Mouse (Mus musculus): ENCODE results near the gene Ctc1. TPM values are rescaled to one million over a fixed set of nuclear protein-coding genes. Genes with fewer than 3 reads are reported as not detected.
"Not testable (repeated sequence)": the region's sequence is repeated elsewhere in the genome, so short reads cannot be mapped to it uniquely, and the experiment has no call there.

Gene Ctc1
- polyA plus RNA-seq, 1 experiment = 35.0 TPM

DNA sequence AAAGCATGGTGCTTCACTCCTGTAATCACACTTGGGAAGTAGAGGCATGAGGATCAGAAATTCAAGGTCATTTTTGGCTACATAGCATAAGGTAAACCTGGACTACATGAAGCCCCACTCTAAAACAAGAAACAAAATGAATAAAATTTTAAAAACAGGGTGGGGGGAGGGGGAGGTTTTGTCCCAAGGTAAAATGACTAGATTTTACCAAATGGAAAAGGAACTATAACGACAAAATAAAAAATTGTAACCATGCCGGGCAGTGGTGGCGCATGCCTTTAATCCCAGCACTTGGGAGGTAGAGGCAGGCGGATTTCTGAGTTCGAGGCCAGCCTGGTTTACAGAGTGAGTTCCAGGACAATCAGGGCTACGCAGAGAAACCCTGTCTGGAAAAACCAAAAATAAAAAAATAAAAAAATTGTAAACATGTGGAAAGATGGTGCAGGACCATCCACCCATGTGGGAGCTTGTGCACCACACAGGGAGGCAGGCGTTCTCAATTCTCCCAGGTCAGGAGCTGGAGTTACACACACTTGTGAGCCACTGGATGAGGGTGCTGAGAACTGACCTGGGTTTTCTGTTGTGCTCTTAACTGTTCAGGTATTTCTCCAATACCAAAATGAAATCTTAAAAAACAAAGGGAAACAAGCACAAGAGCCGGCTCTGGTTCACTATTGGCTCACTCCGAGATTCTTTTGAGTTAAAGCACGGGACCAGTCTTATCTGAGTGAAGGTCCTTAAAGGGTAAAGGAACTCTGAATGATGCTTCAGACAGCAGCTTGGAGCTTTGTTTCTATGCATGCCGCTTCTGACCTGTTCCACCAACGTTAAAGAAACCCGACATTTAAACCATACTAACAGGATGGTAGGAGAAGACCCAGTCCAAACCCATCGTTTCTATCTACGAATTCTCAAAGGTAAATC lies 5.0 kb upstream of the Ctc1 start:
- Histone ChIP-seq H3K4me3 (ENCODE audit: insufficient read depth, poor library complexity, severe bottlenecking) (no peak overlapping the region), H3K27me3 (ENCODE audit: control insufficient read depth, insufficient read depth, insufficient read length) (no peaks in the 10 kb centered on the region), H3K79me3 (ENCODE audit: low read depth) (peaks cover 25% of the 10 kb centered on the region), H3K36me3 (ENCODE audit: control insufficient read depth, insufficient read depth) (peaks cover 8% of the 10 kb centered on the region), H3ac (ENCODE audit: control insufficient read depth, insufficient read length, low read depth) (no peak overlapping the region), H3K79me2 (ENCODE audit: control insufficient read depth, insufficient read depth) (peaks cover 28% of the 10 kb centered on the region)
- TF ChIP-seq CEBPB (IDR thresholded peaks at IDR 0.05; ENCODE audit: low read depth) = no peak
- TF ChIP-seq MYOG (IDR thresholded peaks at IDR 0.05; ENCODE audit: control insufficient read depth, extremely low read depth, insufficient read length) = no peak
- no peak for TF ChIP-seq USF1 (IDR thresholded peaks at IDR 0.05; ENCODE audit: low read depth)
- TF ChIP-seq MAX (IDR thresholded peaks at IDR 0.05) = no peak
- TF ChIP-seq MYOD1 (IDR thresholded peaks at IDR 0.05; ENCODE audit: control insufficient read depth, insufficient read length, low read depth) = no peak
- no peak for TF ChIP-seq CTCF (IDR thresholded peaks at IDR 0.05; ENCODE audit: control insufficient read depth, insufficient read depth, insufficient read length)
- TF ChIP-seq FOSL1 (IDR thresholded peaks at IDR 0.05; ENCODE audit: insufficient read depth, low read length, poor library complexity, severe bottlenecking) = no peak

DNA sequence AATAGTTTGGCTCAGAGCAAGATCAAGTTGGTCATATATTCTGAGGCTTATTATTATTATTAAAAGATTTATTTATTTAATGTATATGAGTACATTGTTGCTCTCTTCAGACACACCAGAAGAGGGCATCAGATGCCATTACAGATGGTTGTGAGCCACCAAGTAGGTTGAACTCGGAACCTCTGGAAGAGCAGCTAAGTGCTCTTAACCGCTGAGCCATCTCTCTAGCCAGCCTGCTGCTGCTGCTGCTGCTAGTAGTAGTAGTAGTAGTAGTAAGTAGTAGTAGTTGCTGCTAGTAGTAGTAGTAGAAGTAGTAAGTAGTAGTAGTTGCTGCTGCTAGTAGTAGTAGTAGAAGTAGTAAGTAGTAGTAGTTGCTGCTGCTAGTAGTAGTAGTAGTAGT lies 4.3 kb upstream of the Ctc1 start:
- peaks cover 21% of the 10 kb centered on the region for H3K79me3 ChIP-seq (ENCODE audit: low read depth)
- not testable (repeated sequence) for H3K36me3 ChIP-seq (ENCODE audit: control insufficient read depth, insufficient read depth); H3ac ChIP-seq (ENCODE audit: control insufficient read depth, insufficient read length, low read depth); H3K27me3 ChIP-seq (ENCODE audit: control insufficient read depth, insufficient read depth, insufficient read length)
- H3K79me2 ChIP-seq (ENCODE audit: control insufficient read depth, insufficient read depth) = peaks cover 24% of the 10 kb centered on the region
- H3K4me3 ChIP-seq (ENCODE audit: insufficient read depth, poor library complexity, severe bottlenecking) = peak overlapping the region; percentile 37

DNA sequence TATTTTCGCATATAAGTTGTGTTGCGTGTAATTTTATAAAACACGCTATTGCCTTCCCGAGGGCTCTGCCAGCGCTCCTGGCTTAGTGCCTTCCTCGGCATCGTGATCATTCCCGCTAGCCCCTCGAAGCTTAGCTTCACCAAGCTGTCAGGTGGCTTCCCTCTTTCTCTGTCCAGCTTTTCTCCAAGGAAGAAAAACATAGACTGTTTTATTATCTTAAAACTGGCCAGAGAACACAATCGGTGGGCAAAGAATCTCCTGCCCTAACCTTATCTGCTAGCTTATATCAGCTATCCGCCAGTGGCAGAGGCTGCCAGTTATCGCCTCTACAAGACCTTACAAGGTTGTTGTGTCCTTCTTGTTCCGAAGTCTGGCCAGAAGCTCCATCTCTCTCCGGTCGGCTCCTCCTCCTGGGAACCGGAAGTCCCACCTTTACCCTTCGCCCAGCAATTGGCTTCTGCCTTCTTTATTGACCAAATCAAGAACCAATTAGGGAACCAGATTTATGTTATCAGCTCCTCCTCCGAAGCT lies 3.6 kb upstream of the Ctc1 start:
- H3K4me3 ChIP-seq (ENCODE audit: insufficient read depth, poor library complexity, severe bottlenecking) = peak overlapping the region; percentile 37
- peaks cover 21% of the 10 kb centered on the region for H3K79me3 ChIP-seq (ENCODE audit: low read depth)
- peaks cover 24% of the 10 kb centered on the region for H3K79me2 ChIP-seq (ENCODE audit: control insufficient read depth, insufficient read depth)
- TF ChIP-seq CEBPB (IDR thresholded peaks at IDR 0.05; ENCODE audit: low read depth) (no peak), MAX (IDR thresholded peaks at IDR 0.05) (peak; percentile 42)
- H3K36me3 ChIP-seq (ENCODE audit: control insufficient read depth, insufficient read depth) = no peaks in the 10 kb centered on the region
- no peaks in the 10 kb centered on the region for H3K27me3 ChIP-seq (ENCODE audit: control insufficient read depth, insufficient read depth, insufficient read length)
- peak overlapping the region; percentile 79 for H3ac ChIP-seq (ENCODE audit: control insufficient read depth, insufficient read length, low read depth)

DNA sequence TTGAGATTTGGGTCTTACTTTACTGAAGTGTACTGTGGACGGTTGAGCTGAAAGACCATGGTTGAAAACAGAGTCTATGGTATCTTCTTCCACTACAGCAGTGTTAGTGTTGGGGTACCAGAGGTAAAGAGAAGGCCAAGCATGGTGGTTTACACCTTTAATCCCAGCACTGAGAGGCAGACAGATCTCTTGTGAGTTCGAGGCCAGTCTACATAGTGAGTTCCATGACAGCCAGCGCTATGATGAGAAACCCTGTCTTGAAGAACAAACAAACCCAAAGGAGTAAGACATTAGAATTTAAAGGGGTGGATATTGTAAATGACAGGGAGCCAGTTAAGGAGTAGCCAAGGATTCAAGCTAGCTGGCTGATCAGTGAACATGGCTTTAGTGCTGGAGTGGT lies 1.0 kb downstream of the Ctc1 start:
- TF ChIP-seq CTCF (IDR thresholded peaks at IDR 0.05; ENCODE audit: control insufficient read depth, insufficient read depth, insufficient read length) (no peak), CEBPB (IDR thresholded peaks at IDR 0.05; ENCODE audit: low read depth) (no peak), FOSL1 (IDR thresholded peaks at IDR 0.05; ENCODE audit: insufficient read depth, low read length, poor library complexity, severe bottlenecking) (no peak), USF1 (IDR thresholded peaks at IDR 0.05; ENCODE audit: low read depth) (no peak), MYOD1 (IDR thresholded peaks at IDR 0.05; ENCODE audit: control insufficient read depth, insufficient read length, low read depth) (no peak), MAX (IDR thresholded peaks at IDR 0.05) (no peak), MYOG (IDR thresholded peaks at IDR 0.05; ENCODE audit: control insufficient read depth, extremely low read depth, insufficient read length) (no peak)
- H3K79me2 ChIP-seq (ENCODE audit: control insufficient read depth, insufficient read depth) = peaks cover 43% of the 10 kb centered on the region

DNA sequence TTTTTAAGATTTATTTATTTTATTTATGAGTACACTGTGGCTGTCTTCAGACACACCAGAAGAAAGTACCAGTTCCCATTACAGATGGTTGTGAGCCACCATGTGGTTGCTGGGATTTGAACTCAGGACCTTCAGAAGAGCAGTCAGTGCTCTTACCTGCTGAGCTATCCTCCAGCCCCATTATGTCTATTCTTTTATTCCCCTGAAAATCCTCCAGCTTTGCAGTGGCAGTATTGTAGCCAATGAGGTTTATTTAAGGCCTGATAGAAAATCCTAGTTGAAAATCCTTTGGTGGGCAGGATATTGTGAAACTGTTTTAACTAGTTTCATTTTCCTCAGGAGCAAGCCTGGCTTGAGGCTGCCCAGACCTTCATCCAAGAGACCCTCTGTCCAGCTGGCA lies 5.0 kb downstream of the Ctc1 start:
- peaks cover 15% of the 10 kb centered on the region for H3K79me3 ChIP-seq (ENCODE audit: low read depth)
- no peak overlapping the region for H3K4me3 ChIP-seq (ENCODE audit: insufficient read depth, poor library complexity, severe bottlenecking)
- TF ChIP-seq CTCF (IDR thresholded peaks at IDR 0.05; ENCODE audit: control insufficient read depth, insufficient read depth, insufficient read length) (no peak), FOSL1 (IDR thresholded peaks at IDR 0.05; ENCODE audit: insufficient read depth, low read length, poor library complexity, severe bottlenecking) (no peak), MYOD1 (IDR thresholded peaks at IDR 0.05; ENCODE audit: control insufficient read depth, insufficient read length, low read depth) (no peak), MAX (IDR thresholded peaks at IDR 0.05) (no peak), MYOG (IDR thresholded peaks at IDR 0.05; ENCODE audit: control insufficient read depth, extremely low read depth, insufficient read length) (no peak)
- H3ac ChIP-seq (ENCODE audit: control insufficient read depth, insufficient read length, low read depth) = no peak overlapping the region
- peaks cover 43% of the 10 kb centered on the region for H3K79me2 ChIP-seq (ENCODE audit: control insufficient read depth, insufficient read depth)
- no peaks in the 10 kb centered on the region for H3K27me3 ChIP-seq (ENCODE audit: control insufficient read depth, insufficient read depth, insufficient read length)
- peaks cover 48% of the 10 kb centered on the region for H3K36me3 ChIP-seq (ENCODE audit: control insufficient read depth, insufficient read depth)

More for the DNA sequence above, 1.0 kb downstream of the Ctc1 start:
- Histone ChIP-seq H3ac (ENCODE audit: control insufficient read depth, insufficient read length, low read depth) (peak overlapping the region; percentile 79), H3K4me3 (ENCODE audit: insufficient read depth, poor library complexity, severe bottlenecking) (peak overlapping the region; percentile 55), H3K27me3 (ENCODE audit: control insufficient read depth, insufficient read depth, insufficient read length) (no peaks in the 10 kb centered on the region), H3K79me3 (ENCODE audit: low read depth) (peaks cover 15% of the 10 kb centered on the region), H3K36me3 (ENCODE audit: control insufficient read depth, insufficient read depth) (peaks cover 9% of the 10 kb centered on the region)

DNA sequence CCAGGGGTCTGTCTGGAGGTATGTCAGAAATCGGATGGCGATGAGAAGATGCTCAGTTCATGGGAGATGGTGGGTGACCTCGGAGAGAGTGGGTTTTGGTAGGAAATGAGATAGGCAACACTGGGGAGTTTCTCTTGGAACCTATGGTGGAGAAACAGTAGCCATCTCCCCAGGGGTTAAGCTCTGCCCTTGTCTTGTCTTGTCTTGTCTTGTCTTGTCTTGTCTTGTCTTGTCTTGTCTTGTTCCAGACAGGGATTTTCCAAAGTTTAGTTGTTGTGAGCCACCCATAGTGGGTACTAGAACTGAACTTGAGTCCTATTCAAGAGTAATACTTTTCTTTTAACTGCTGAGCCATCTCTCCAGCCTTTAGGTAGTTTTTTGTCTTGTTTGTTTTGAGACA lies 10.9 kb downstream of the Ctc1 start:
- H3K4me3 ChIP-seq (ENCODE audit: insufficient read depth, poor library complexity, severe bottlenecking) = no peak overlapping the region
- H3K79me3 ChIP-seq (ENCODE audit: low read depth) = no peaks in the 10 kb centered on the region
- no peak overlapping the region for H3ac ChIP-seq (ENCODE audit: control insufficient read depth, insufficient read length, low read depth)
- H3K27me3 ChIP-seq (ENCODE audit: control insufficient read depth, insufficient read depth, insufficient read length) = no peaks in the 10 kb centered on the region
- peaks cover 100% of the 10 kb centered on the region for H3K36me3 ChIP-seq (ENCODE audit: control insufficient read depth, insufficient read depth)
- TF ChIP-seq USF1 (IDR thresholded peaks at IDR 0.05; ENCODE audit: low read depth) (no peak), CTCF (IDR thresholded peaks at IDR 0.05; ENCODE audit: control insufficient read depth, insufficient read depth, insufficient read length) (no peak), FOSL1 (IDR thresholded peaks at IDR 0.05; ENCODE audit: insufficient read depth, low read length, poor library complexity, severe bottlenecking) (no peak), MYOD1 (IDR thresholded peaks at IDR 0.05; ENCODE audit: control insufficient read depth, insufficient read length, low read depth) (no peak), MAX (IDR thresholded peaks at IDR 0.05) (no peak), MYOG (IDR thresholded peaks at IDR 0.05; ENCODE audit: control insufficient read depth, extremely low read depth, insufficient read length) (no peak), CEBPB (IDR thresholded peaks at IDR 0.05; ENCODE audit: low read depth) (no peak)
- no peaks in the 10 kb centered on the region for H3K79me2 ChIP-seq (ENCODE audit: control insufficient read depth, insufficient read depth)
